Comparison of ENCODE assay signal across 9 mouse cellular contexts in the genomic region with DNA sequence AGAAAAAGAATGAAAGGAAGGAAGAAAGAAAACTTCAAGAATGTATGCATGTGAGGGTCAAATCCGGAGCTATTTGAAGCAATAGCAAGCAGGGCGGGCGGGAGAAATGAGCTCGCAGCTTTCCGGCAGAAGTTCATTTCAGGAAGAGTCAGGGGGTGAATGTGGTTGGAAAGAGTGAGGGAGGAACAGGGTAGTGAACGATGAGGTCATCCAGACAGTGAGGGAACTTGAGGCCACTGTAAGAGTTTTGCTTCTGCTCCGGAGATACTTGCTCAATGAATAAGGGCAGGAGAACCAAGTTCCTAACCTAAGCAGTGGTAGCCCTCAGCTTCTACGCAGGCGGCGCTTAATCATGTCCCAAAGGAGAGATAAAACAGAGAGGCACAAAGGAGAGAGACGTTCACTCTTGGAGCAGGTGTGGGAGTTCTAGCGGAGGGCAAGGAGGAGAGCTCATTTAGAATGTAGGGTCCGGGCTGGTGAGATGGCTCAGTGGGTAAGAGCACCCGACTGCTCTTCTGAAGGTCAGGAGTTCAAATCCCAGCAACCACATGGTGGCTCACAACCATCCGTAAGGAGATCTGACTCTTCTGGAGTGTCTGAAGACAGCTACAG. TPM values are rescaled to one million over a fixed set of nuclear protein-coding genes. Genes with fewer than 3 reads are reported as not detected.
A peak's percentile ranks its signal among the peaks of the same experiment; 100 is the strongest.
DNase-seq lines count a peak whose midpoint lies in the region; ATAC-seq and TF ChIP-seq lines count a peak whose summit lies in the region.
"Had no signal": no experiment of that assay in that cellular context is flagged by ENCODE, and none has a peak within 500 bp of the region (broad histone marks: within the 10 kb centered on the region; RNA-seq: fewer than 3 reads in every experiment).

No protein-coding gene starts in this region.

- TF ChIP-seq CTCF in heart, adult 2 months (IDR thresholded peaks at IDR 0.05), result no peak
- no peak for TF ChIP-seq CTCF in E14TG2a.4 (conservative IDR thresholded peaks at IDR 0.05; ENCODE audit: low read length)
- TF ChIP-seq CTCF in lung, postnatal 0 days (IDR thresholded peaks at IDR 0.05), result no peak

- WGBS in heart, adult 2 months, result 24% methylated on average over 15 of the region's 15 CpGs
- WGBS in forebrain, embryonic 15.5 days, result 56% methylated on average over 15 of the region's 15 CpGs
- 13% methylated on average over 15 of the region's 15 CpGs for WGBS in lung, postnatal 0 days

- H3K9ac ChIP-seq in heart, adult 2 months (ENCODE audit: low read depth, low read length), result no peak overlapping the region
- no peak overlapping the region for H3K9ac ChIP-seq in forebrain, embryonic 15.5 days (replicated peaks)
- no peak overlapping the region for H3K9ac ChIP-seq in lung, postnatal 0 days (replicated peaks; ENCODE audit: low read depth)

- ATAC-seq in forebrain, embryonic 15.5 days (replicated peaks), result no peak
- ATAC-seq in lung, postnatal 0 days, result peak; percentile 8; the same call in 1 of the 2 replicates

- 0 out of 2 replicates have a peak, but pooled peaks have one; percentile 10 for TF ChIP-seq EP300 in heart, adult 2 months (IDR thresholded peaks at IDR 0.05; ENCODE audit: insufficient read depth, low read depth, low read length)
- no peak for TF ChIP-seq EP300 in lung, postnatal 0 days (IDR thresholded peaks at IDR 0.05)

- DNase-seq in heart, adult 2 months, result no peak
- no peak for DNase-seq in heart, adult 8-10 months (ENCODE audit: low spot score)
- DNase-seq in lung, postnatal 0 days (ENCODE audit: low spot score), result peak; percentile 95
- DNase-seq in spleen, postnatal 10 days (ENCODE audit: low spot score in 2 of 2), result no peak
- DNase-seq in testis, postnatal 14 days (ENCODE audit: low spot score), result no peak
- no peak for DNase-seq in cerebellum, adult 11 months
- DNase-seq: adrenal gland, adult 8-10 months had no signal

- H3K4me1 ChIP-seq in heart, adult 2 months (ENCODE audit: control insufficient read depth, insufficient read depth, low read length), result peaks cover 32% of the 10 kb centered on the region
- H3K4me1 ChIP-seq in E14TG2a.4 (replicated peaks; ENCODE audit: low read depth, low read length), result peaks cover 93% of the 10 kb centered on the region
- H3K4me1 ChIP-seq in forebrain, embryonic 15.5 days, result peaks cover 61% of the 10 kb centered on the region
- H3K4me1 ChIP-seq in lung, postnatal 0 days (ENCODE audit: insufficient read depth, low read depth, low read length), result peaks cover 33% of the 10 kb centered on the region

- no peak overlapping the region for H3K4me2 ChIP-seq in forebrain, embryonic 15.5 days (replicated peaks)
- H3K4me2 ChIP-seq in lung, postnatal 0 days (replicated peaks; ENCODE audit: low read depth, low read length), result no peak overlapping the region

- no peak for TF ChIP-seq POLR2A in heart, adult 2 months (IDR thresholded peaks at IDR 0.05; ENCODE audit: insufficient read depth, low read depth, low read length)

- no peaks in the 10 kb centered on the region for H3K27me3 ChIP-seq in heart, adult 2 months (ENCODE audit: control insufficient read depth, insufficient read depth, low read length)
- no peaks in the 10 kb centered on the region for H3K27me3 ChIP-seq in E14TG2a.4 (ENCODE audit: insufficient read depth, low read length)
- H3K27me3 ChIP-seq in forebrain, embryonic 15.5 days, result no peaks in the 10 kb centered on the region
- no peaks in the 10 kb centered on the region for H3K27me3 ChIP-seq in lung, postnatal 0 days (replicated peaks; ENCODE audit: insufficient read depth, low read length)

- no peaks in the 10 kb centered on the region for H3K36me3 ChIP-seq in heart, adult 2 months (ENCODE audit: control insufficient read depth, insufficient read depth, low read length)
- H3K36me3 ChIP-seq in E14TG2a.4 (ENCODE audit: insufficient read depth, low read length), result 0 out of 2 replicates have a peak, but pooled peaks cover under 1% of the 10 kb centered on the region
- H3K36me3 ChIP-seq in forebrain, embryonic 15.5 days, result no peaks in the 10 kb centered on the region
- H3K36me3 ChIP-seq in lung, postnatal 0 days (ENCODE audit: insufficient read depth, low read length), result no peaks in the 10 kb centered on the region

- no peak overlapping the region for H3K27ac ChIP-seq in heart, adult 2 months
- peak overlapping the region; percentile 85 for H3K27ac ChIP-seq in forebrain, embryonic 15.5 days (replicated peaks)
- H3K27ac ChIP-seq in lung, postnatal 0 days (ENCODE audit: low read length), result peak overlapping the region; percentile 80

- intact Hi-C loops in heart, adult 2 months (cut with DNase I), result no loop called here

- no peaks in the 10 kb centered on the region for H3K79me2 ChIP-seq in heart, adult 2 months (replicated peaks; ENCODE audit: control insufficient read depth, insufficient read depth, low read length)

- no peaks in the 10 kb centered on the region for H3K9me3 ChIP-seq in E14TG2a.4 (ENCODE audit: low read length)
- no peaks in the 10 kb centered on the region for H3K9me3 ChIP-seq in forebrain, embryonic 15.5 days
- no peaks in the 10 kb centered on the region for H3K9me3 ChIP-seq in lung, postnatal 0 days (ENCODE audit: low read length)

- H3K4me3 ChIP-seq in heart, adult 2 months, result no peak overlapping the region
- H3K4me3 ChIP-seq in E14TG2a.4 (replicated peaks; ENCODE audit: low read length), result 0 out of 2 replicates have a peak overlapping the region, but pooled peaks have one; percentile 18
- no peak overlapping the region for H3K4me3 ChIP-seq in forebrain, embryonic 15.5 days
- no peak overlapping the region for H3K4me3 ChIP-seq in lung, postnatal 0 days (ENCODE audit: low read depth, low read length)

RNA-seq across cellular contexts. Expression of a gene that starts 21.0 kb away (rescaled TPM):
- 10 to 100 TPM; 39.2 to 39.8 TPM for total RNA-seq in heart, adult 2 months (2021)
- polyA plus RNA-seq in heart, adult 2 months (2012; rRNA removed), result 17.2 and 24.1 TPM in 2 replicates
- 10 to 100 TPM; 31.5 to 38.8 (median 37.6) TPM for total RNA-seq in heart, adult 8-10 months (2022)
- 28.0 and 29.4 TPM in 2 replicates for polyA plus RNA-seq in forebrain, embryonic 15.5 days (2015; fragmentation: Nextera tagmentation; extraction: Ambion mirVana)
- polyA plus RNA-seq in lung, postnatal 0 days (2015; fragmentation: Nextera tagmentation; extraction: Ambion mirVana), result 34.1 and 34.8 TPM in 2 replicates

RNA-seq across cellular contexts. Expression of a gene that starts 50.5 kb away (rescaled TPM):
- total RNA-seq in heart, adult 2 months (2021), result 10 to 100 TPM; 36.1 to 43.4 TPM
- polyA plus RNA-seq in heart, adult 2 months (2012; rRNA removed), result 38.3 and 57.0 TPM in 2 replicates
- 10 to 100 TPM; 31.3 to 56.0 (median 43.5) TPM for total RNA-seq in heart, adult 8-10 months (2022)
- 238 and 241 TPM in 2 replicates for polyA plus RNA-seq in forebrain, embryonic 15.5 days (2015; fragmentation: Nextera tagmentation; extraction: Ambion mirVana)
- 52.6 and 70.9 TPM in 2 replicates for polyA plus RNA-seq in lung, postnatal 0 days (2015; fragmentation: Nextera tagmentation; extraction: Ambion mirVana)

RNA-seq across cellular contexts. Expression of a gene that starts 50.6 kb away (rescaled TPM):
- total RNA-seq in heart, adult 2 months (2021), result 1 to 10 TPM; 2.4 to 3.6 TPM
- polyA plus RNA-seq in heart, adult 2 months (2012; rRNA removed), result 2.3 and 2.7 TPM in 2 replicates
- 1 to 10 TPM; 2.2 to 4.9 (median 2.7) TPM for total RNA-seq in heart, adult 8-10 months (2022)
- polyA plus RNA-seq in forebrain, embryonic 15.5 days (2015; fragmentation: Nextera tagmentation; extraction: Ambion mirVana), result 12.6 and 13.7 TPM in 2 replicates
- 18.4 and 19.6 TPM in 2 replicates for polyA plus RNA-seq in lung, postnatal 0 days (2015; fragmentation: Nextera tagmentation; extraction: Ambion mirVana)
